Mouse (Mus musculus): ENCODE measurements around the gene Cxcr2. TPM values are rescaled to one million over a fixed set of nuclear protein-coding genes. Genes with fewer than 3 reads are reported as not detected.

Cxcr2 gene
- polyA plus RNA-seq, 1 experiment from 2014 or later: 0.08 TPM

- Histone ChIP-seq H3K27me3 (replicated peaks; ENCODE audit: control insufficient read depth, insufficient read depth, low read length) (no peaks in the 10 kb centered on the region), H3K36me3 (ENCODE audit: control insufficient read depth, insufficient read depth, low read length) (no peaks in the 10 kb centered on the region), H3K9ac (ENCODE audit: low read length) (no peak overlapping the region), H3K4me1 (ENCODE audit: control insufficient read depth, insufficient read depth, low read length) (no peaks in the 10 kb centered on the region), H3K4me2 (ENCODE audit: low read length) (no peak overlapping the region), H3K9me3 (replicated peaks; ENCODE audit: control insufficient read depth, low read length) (no peaks in the 10 kb centered on the region), H3K27ac (ENCODE audit: low read depth, low read length) (no peak overlapping the region), H3K4me3 (ENCODE audit: low read depth, low read length) (no peak overlapping the region)
- 73% methylated on average over 3 of the region's 3 CpGs for WGBS
- ATAC-seq (no peak), DNase-seq (ENCODE audit: low spot score) (no peak)
Measured at GRCm38 (mm10) chr1:74132011-74132410, 21.8 kb upstream of the Cxcr2 start.

GRCm38 (mm10) chr1:74133954-74134353 is 19.8 kb upstream of the Cxcr2 start:
- Histone ChIP-seq H3K27me3 (replicated peaks; ENCODE audit: control insufficient read depth, insufficient read depth, low read length) (no peaks in the 10 kb centered on the region), H3K4me2 (ENCODE audit: low read length) (no peak overlapping the region), H3K9me3 (replicated peaks; ENCODE audit: control insufficient read depth, low read length) (no peaks in the 10 kb centered on the region), H3K4me1 (ENCODE audit: control insufficient read depth, insufficient read depth, low read length) (no peaks in the 10 kb centered on the region), H3K4me3 (ENCODE audit: low read depth, low read length) (no peak overlapping the region), H3K36me3 (ENCODE audit: control insufficient read depth, insufficient read depth, low read length) (no peaks in the 10 kb centered on the region), H3K27ac (ENCODE audit: low read depth, low read length) (no peak overlapping the region), H3K9ac (ENCODE audit: low read length) (no peak overlapping the region)
- ATAC-seq (no peak), DNase-seq (ENCODE audit: low spot score) (no peak)
- 80% methylated on average over 6 of the region's 6 CpGs for WGBS

DNA sequence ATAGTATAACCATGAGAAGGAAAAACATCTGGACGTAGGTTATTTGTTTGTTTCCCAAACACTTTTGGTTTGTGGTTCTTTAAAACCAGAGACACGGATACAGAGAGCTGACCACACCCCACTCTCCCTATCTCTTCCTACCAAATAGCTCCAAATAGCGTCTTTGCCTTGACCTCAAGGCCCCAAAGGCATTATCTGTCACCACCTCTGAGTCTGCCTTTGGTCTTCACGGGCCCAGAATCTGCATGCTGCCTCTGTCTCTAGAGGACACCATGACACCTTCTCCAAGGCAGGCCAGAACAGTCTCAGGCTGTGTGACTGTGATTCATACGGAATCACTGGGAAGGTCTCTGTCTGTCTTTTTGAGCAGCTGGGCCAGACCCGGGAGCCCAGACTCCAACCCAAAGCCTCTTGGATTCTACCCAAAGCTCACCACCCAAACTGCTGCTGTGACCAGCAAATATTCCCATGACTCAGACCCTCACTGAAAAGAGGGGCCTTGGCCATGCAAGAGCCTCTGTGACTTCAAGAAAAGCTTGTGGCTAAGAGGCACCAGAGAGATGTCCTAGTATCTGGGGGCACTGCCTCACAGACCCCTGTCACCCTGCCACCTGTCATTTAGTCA is 18.4 kb upstream of the Cxcr2 start:
- Histone ChIP-seq H3K4me2 (ENCODE audit: low read length) (no peak overlapping the region), H3K27me3 (replicated peaks; ENCODE audit: control insufficient read depth, insufficient read depth, low read length) (no peaks in the 10 kb centered on the region), H3K27ac (ENCODE audit: low read depth, low read length) (no peak overlapping the region), H3K9me3 (replicated peaks; ENCODE audit: control insufficient read depth, low read length) (no peaks in the 10 kb centered on the region), H3K4me1 (ENCODE audit: control insufficient read depth, insufficient read depth, low read length) (no peaks in the 10 kb centered on the region), H3K36me3 (ENCODE audit: control insufficient read depth, insufficient read depth, low read length) (no peaks in the 10 kb centered on the region), H3K4me3 (ENCODE audit: low read depth, low read length) (no peak overlapping the region), H3K9ac (ENCODE audit: low read length) (no peak overlapping the region)
- DNase-seq (ENCODE audit: low spot score): no peak
- no peak for ATAC-seq
- 88% methylated on average over 6 of the region's 6 CpGs for WGBS

DNA sequence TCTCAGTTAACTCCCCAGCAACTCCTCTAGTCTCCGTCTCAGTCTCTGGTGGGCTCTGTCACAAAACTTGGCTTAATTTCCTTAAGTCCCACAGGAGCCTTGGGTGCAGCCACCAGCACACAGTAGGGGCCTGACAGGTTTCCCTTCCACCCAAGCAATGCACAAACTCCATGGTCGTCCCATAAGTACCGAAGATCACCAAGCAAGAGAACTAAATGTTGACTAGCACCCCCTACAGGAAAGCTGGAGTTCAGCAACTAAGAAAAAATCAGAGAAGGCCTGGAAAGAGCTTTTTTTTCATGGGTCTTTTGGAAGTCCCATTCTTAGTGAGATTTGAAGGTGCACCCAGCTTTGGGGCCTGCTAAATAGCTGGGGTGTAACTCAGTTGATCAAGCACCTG is 14.4 kb upstream of the Cxcr2 start:
- Histone ChIP-seq H3K4me1 (ENCODE audit: control insufficient read depth, insufficient read depth, low read length) (no peaks in the 10 kb centered on the region), H3K36me3 (ENCODE audit: control insufficient read depth, insufficient read depth, low read length) (no peaks in the 10 kb centered on the region), H3K27me3 (replicated peaks; ENCODE audit: control insufficient read depth, insufficient read depth, low read length) (no peaks in the 10 kb centered on the region), H3K4me2 (ENCODE audit: low read length) (no peak overlapping the region), H3K9me3 (replicated peaks; ENCODE audit: control insufficient read depth, low read length) (no peaks in the 10 kb centered on the region), H3K27ac (ENCODE audit: low read depth, low read length) (no peak overlapping the region), H3K9ac (ENCODE audit: low read length) (no peak overlapping the region), H3K4me3 (ENCODE audit: low read depth, low read length) (no peak overlapping the region)
- ATAC-seq (no peak), DNase-seq (ENCODE audit: low spot score) (no peak)
- 69% methylated on average over 3 of the region's 3 CpGs for WGBS

- H3K9ac ChIP-seq (ENCODE audit: low read length): no peak overlapping the region
- H3K4me3 ChIP-seq (ENCODE audit: low read depth, low read length): no peak overlapping the region
- H3K4me2 ChIP-seq (ENCODE audit: low read length): no peak overlapping the region
- no peaks in the 10 kb centered on the region for H3K36me3 ChIP-seq (ENCODE audit: control insufficient read depth, insufficient read depth, low read length)
- H3K27ac ChIP-seq (ENCODE audit: low read depth, low read length): no peak overlapping the region
- no peaks in the 10 kb centered on the region for H3K27me3 ChIP-seq (replicated peaks; ENCODE audit: control insufficient read depth, insufficient read depth, low read length)
- WGBS: 82% methylated on average over 8 of the region's 8 CpGs
- H3K4me1 ChIP-seq (ENCODE audit: control insufficient read depth, insufficient read depth, low read length): no peaks in the 10 kb centered on the region
- no peak for DNase-seq (ENCODE audit: low spot score)
- no peaks in the 10 kb centered on the region for H3K9me3 ChIP-seq (replicated peaks; ENCODE audit: control insufficient read depth, low read length)
- no peak for ATAC-seq
Measured at GRCm38 (mm10) chr1:74141781-74142180, 12.0 kb upstream of the Cxcr2 start.

GRCm38 (mm10) chr1:74149106-74149885 is 4.5 kb upstream of the Cxcr2 start:
- no peaks in the 10 kb centered on the region for H3K4me1 ChIP-seq (ENCODE audit: control insufficient read depth, insufficient read depth, low read length)
- no peaks in the 10 kb centered on the region for H3K27me3 ChIP-seq (replicated peaks; ENCODE audit: control insufficient read depth, insufficient read depth, low read length)
- WGBS: 93% methylated on average over 6 of the region's 6 CpGs
- no peak overlapping the region for H3K4me3 ChIP-seq (ENCODE audit: low read depth, low read length)
- DNase-seq (ENCODE audit: low spot score) (no peak), ATAC-seq (no peak)
- no peak overlapping the region for H3K4me2 ChIP-seq (ENCODE audit: low read length)
- no peak overlapping the region for H3K9ac ChIP-seq (ENCODE audit: low read length)
- no peak overlapping the region for H3K27ac ChIP-seq (ENCODE audit: low read depth, low read length)
- no peaks in the 10 kb centered on the region for H3K36me3 ChIP-seq (ENCODE audit: control insufficient read depth, insufficient read depth, low read length)
- H3K9me3 ChIP-seq (replicated peaks; ENCODE audit: control insufficient read depth, low read length): no peaks in the 10 kb centered on the region

DNA sequence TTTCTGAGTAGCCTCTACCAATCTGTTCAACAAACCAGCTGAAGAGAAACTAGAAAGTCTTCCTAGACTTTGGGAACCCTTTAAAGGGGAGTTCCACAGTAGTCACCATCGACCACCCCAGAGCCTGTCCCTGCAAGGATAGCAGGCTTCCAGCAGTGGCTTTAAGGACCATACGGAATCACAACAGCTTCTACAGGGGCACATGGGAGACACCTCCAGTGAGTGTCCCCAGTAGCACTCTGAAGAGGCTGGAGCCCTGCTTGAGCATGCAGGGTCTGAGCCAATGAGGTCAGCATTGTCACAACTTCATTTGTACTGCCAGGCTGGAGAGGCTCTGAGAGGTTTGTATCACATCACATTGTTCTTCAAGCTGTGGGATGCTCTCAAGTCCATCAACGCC is 3.7 kb upstream of the Cxcr2 start:
- Histone ChIP-seq H3K27me3 (replicated peaks; ENCODE audit: control insufficient read depth, insufficient read depth, low read length) (no peaks in the 10 kb centered on the region), H3K4me2 (ENCODE audit: low read length) (no peak overlapping the region), H3K4me1 (ENCODE audit: control insufficient read depth, insufficient read depth, low read length) (no peaks in the 10 kb centered on the region), H3K36me3 (ENCODE audit: control insufficient read depth, insufficient read depth, low read length) (no peaks in the 10 kb centered on the region), H3K9ac (ENCODE audit: low read length) (no peak overlapping the region), H3K9me3 (replicated peaks; ENCODE audit: control insufficient read depth, low read length) (no peaks in the 10 kb centered on the region), H3K4me3 (ENCODE audit: low read depth, low read length) (no peak overlapping the region), H3K27ac (ENCODE audit: low read depth, low read length) (no peak overlapping the region)
- DNase-seq (ENCODE audit: low spot score) (no peak), ATAC-seq (no peak)
- 62% methylated on average over 3 of the region's 3 CpGs for WGBS

DNA sequence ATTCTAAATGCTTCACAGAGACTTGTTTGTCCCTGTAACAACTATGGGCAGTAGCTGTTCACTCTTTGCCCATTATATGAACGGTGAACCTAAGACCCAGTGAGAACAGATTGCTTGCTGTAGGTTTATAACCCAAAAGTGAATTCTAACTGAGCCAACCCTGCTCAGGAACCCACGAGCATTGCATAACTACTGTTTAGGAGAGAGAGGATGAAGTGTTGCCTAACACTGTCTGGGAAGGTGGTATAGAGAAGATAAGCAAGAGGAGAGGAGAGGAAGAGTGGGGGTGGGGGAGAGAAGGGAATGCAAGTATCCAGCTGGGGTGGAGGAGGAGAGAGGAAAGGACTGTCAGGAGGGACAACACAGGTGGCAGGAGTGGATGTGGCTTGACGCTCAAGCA is 2.7 kb upstream of the Cxcr2 start:
- Histone ChIP-seq H3K4me1 (ENCODE audit: control insufficient read depth, insufficient read depth, low read length) (no peaks in the 10 kb centered on the region), H3K9ac (ENCODE audit: low read length) (no peak overlapping the region), H3K4me3 (ENCODE audit: low read depth, low read length) (no peak overlapping the region), H3K27ac (ENCODE audit: low read depth, low read length) (no peak overlapping the region), H3K4me2 (ENCODE audit: low read length) (no peak overlapping the region), H3K9me3 (replicated peaks; ENCODE audit: control insufficient read depth, low read length) (no peaks in the 10 kb centered on the region), H3K36me3 (ENCODE audit: control insufficient read depth, insufficient read depth, low read length) (no peaks in the 10 kb centered on the region), H3K27me3 (replicated peaks; ENCODE audit: control insufficient read depth, insufficient read depth, low read length) (no peaks in the 10 kb centered on the region)
- ATAC-seq: no peak
- no peak for DNase-seq (ENCODE audit: low spot score)
- 84% methylated on average over 3 of the region's 3 CpGs for WGBS

DNA sequence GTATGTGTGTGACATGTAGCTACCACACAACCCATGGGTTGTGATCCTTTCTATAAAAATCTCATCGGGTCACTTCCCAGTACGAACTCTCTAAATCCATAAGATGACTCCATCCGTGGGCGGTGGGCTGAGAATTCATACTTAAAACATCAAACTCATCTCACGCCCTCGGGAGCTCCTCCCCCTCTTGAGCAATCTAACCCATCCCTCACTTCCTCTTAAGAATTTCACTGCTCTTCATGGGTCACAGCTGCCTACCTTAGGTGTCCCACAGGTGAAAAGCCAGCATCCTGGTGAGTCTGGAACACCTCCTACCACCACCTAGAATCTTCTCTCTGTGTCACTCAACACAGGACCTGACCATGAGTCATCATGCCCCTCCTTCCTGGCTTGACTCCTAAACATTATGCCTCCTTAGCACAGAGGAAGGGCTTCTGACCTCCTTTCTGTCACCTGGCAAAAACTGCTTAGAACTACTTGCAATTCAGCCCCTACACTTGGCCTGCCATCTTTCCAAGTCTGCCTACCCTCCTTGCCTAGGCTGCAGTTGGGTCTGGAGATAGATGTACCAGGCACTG is 1.7 kb downstream of the Cxcr2 start:
- no peak for DNase-seq (ENCODE audit: low spot score)
- no peaks in the 10 kb centered on the region for H3K9me3 ChIP-seq (replicated peaks; ENCODE audit: control insufficient read depth, low read length)

More for the DNA sequence above, 1.7 kb downstream of the Cxcr2 start:
- Histone ChIP-seq H3K27ac (ENCODE audit: low read depth, low read length) (no peak overlapping the region), H3K9ac (ENCODE audit: low read length) (no peak overlapping the region), H3K4me3 (ENCODE audit: low read depth, low read length) (no peak overlapping the region), H3K4me1 (ENCODE audit: control insufficient read depth, insufficient read depth, low read length) (no peaks in the 10 kb centered on the region), H3K27me3 (replicated peaks; ENCODE audit: control insufficient read depth, insufficient read depth, low read length) (no peaks in the 10 kb centered on the region), H3K36me3 (ENCODE audit: control insufficient read depth, insufficient read depth, low read length) (no peaks in the 10 kb centered on the region), H3K4me2 (ENCODE audit: low read length) (no peak overlapping the region)
- 96% methylated on average over 6 of the region's 6 CpGs for WGBS
- ATAC-seq: no peak
